Mouse (Mus musculus): ENCODE measurements around the gene Robo4. TPM values are rescaled to one million over a fixed set of nuclear protein-coding genes. Genes with fewer than 3 reads are reported as not detected.

Gene Robo4
- polyA plus RNA-seq, 1 experiment from 2014 or later: 18.9 TPM

DNA sequence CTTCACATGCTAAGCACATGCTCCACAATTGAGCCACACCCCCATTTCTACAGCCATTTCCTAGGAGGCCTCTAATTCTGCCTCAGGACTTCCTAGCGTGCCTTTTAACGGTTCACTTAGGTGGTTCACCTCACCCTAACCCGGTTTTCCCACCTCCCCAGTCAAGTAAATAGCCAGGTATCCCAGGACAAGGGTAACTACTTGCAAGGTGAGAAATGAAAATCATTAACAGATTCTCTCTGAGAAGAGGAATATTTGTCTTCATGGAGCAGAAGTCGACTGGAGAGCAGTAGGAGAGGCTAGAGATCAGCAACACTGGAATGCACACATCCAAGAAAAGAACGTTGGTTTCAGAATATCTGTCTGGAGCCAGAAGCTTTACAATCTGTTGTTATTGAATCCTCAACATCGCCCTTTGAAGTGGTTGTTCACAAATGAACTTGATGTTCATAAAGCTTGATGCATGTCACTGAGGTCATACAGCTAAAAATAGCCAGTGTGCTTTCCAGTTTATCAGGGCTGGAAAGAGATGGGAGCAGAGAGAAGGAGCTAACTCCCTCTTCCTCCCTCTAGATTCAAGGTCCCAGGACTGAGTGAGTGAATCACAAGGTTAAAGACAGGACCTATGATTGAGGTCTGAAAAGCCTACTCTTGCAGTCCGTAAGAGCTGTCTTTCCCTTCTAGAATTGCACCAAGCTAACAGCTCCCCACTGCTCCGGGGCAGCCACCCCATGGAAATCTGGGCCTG lies 8.2 kb downstream of the Robo4 start:
- TF ChIP-seq EP300 (IDR thresholded peaks at IDR 0.05): no peak
- no peak for TF ChIP-seq CTCF (IDR thresholded peaks at IDR 0.05)
- H3K27me3 ChIP-seq (replicated peaks; ENCODE audit: insufficient read depth, low read length): no peaks in the 10 kb centered on the region
- DNase-seq (ENCODE audit: low spot score) (no peak), ATAC-seq (no peak)
- WGBS: 62% methylated on average over 8 of the region's 8 CpGs
- no peak overlapping the region for H3K4me2 ChIP-seq (replicated peaks; ENCODE audit: low read depth, low read length)
- no peaks in the 10 kb centered on the region for H3K9me3 ChIP-seq (ENCODE audit: low read length)
- no peaks in the 10 kb centered on the region for H3K4me1 ChIP-seq (ENCODE audit: insufficient read depth, low read depth, low read length)
- no peaks in the 10 kb centered on the region for H3K36me3 ChIP-seq (ENCODE audit: insufficient read depth, low read length)
- no peak overlapping the region for H3K9ac ChIP-seq (replicated peaks; ENCODE audit: low read depth)
- no peak overlapping the region for H3K4me3 ChIP-seq (ENCODE audit: low read depth, low read length)
- H3K27ac ChIP-seq (ENCODE audit: low read length): no peak overlapping the region

- DNase-seq (ENCODE audit: low spot score) (no peak), ATAC-seq (no peak)
- 45% methylated on average over 3 of the region's 3 CpGs for WGBS
- Histone ChIP-seq H3K27me3 (replicated peaks; ENCODE audit: insufficient read depth, low read length) (no peaks in the 10 kb centered on the region), H3K4me3 (ENCODE audit: low read depth, low read length) (no peak overlapping the region), H3K9ac (replicated peaks; ENCODE audit: low read depth) (no peak overlapping the region), H3K4me1 (ENCODE audit: insufficient read depth, low read depth, low read length) (no peaks in the 10 kb centered on the region), H3K36me3 (ENCODE audit: insufficient read depth, low read length) (no peaks in the 10 kb centered on the region), H3K4me2 (replicated peaks; ENCODE audit: low read depth, low read length) (no peak overlapping the region), H3K9me3 (ENCODE audit: low read length) (no peaks in the 10 kb centered on the region), H3K27ac (ENCODE audit: low read length) (no peak overlapping the region)
- TF ChIP-seq CTCF (IDR thresholded peaks at IDR 0.05): no peak
- TF ChIP-seq EP300 (IDR thresholded peaks at IDR 0.05): no peak
These were observed 11.3 kb downstream of the Robo4 start for GRCm38 (mm10) chr9:37412989-37413388.

DNA sequence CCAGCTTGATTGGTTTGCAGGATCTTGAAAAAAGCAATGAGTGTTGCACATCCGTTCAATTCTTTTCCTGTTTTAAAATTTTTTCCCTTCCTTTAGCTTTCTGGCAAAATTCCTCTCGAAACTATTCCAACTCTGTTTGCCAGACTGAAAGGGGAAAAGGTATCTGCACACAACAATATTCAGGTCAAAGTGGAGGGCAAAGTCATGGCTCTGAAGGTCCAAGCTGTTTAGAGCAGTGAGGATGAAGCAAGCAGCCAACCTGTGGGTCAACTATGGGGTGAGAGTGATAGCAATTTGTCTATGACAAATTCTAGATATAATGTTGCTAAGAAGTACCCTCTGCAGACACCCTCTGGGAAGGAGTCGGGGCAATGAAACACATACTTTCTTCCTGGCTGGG lies 13.0 kb downstream of the Robo4 start:
- H3K4me1 ChIP-seq (ENCODE audit: insufficient read depth, low read depth, low read length): no peaks in the 10 kb centered on the region
- H3K9me3 ChIP-seq (ENCODE audit: low read length): no peaks in the 10 kb centered on the region
- ATAC-seq: no peak
- no peak for DNase-seq (ENCODE audit: low spot score)
- 61% methylated on average over 3 of the region's 3 CpGs for WGBS
- H3K36me3 ChIP-seq (ENCODE audit: insufficient read depth, low read length): no peaks in the 10 kb centered on the region
- no peak overlapping the region for H3K27ac ChIP-seq (ENCODE audit: low read length)
- no peak for TF ChIP-seq EP300 (IDR thresholded peaks at IDR 0.05)
- no peak for TF ChIP-seq CTCF (IDR thresholded peaks at IDR 0.05)
- H3K9ac ChIP-seq (replicated peaks; ENCODE audit: low read depth): no peak overlapping the region
- no peak overlapping the region for H3K4me3 ChIP-seq (ENCODE audit: low read depth, low read length)
- no peaks in the 10 kb centered on the region for H3K27me3 ChIP-seq (replicated peaks; ENCODE audit: insufficient read depth, low read length)
- no peak overlapping the region for H3K4me2 ChIP-seq (replicated peaks; ENCODE audit: low read depth, low read length)

- H3K9me3 ChIP-seq (ENCODE audit: low read length): no peaks in the 10 kb centered on the region
- H3K27ac ChIP-seq (ENCODE audit: low read length): no peak overlapping the region
- no peaks in the 10 kb centered on the region for H3K4me1 ChIP-seq (ENCODE audit: insufficient read depth, low read depth, low read length)
- no peak for ATAC-seq
- DNase-seq (ENCODE audit: low spot score): no peak
- H3K4me2 ChIP-seq (replicated peaks; ENCODE audit: low read depth, low read length): no peak overlapping the region
- H3K4me3 ChIP-seq (ENCODE audit: low read depth, low read length): no peak overlapping the region
- no peaks in the 10 kb centered on the region for H3K27me3 ChIP-seq (replicated peaks; ENCODE audit: insufficient read depth, low read length)
- H3K9ac ChIP-seq (replicated peaks; ENCODE audit: low read depth): no peak overlapping the region
- no peak for TF ChIP-seq CTCF (IDR thresholded peaks at IDR 0.05)
- no peak for TF ChIP-seq EP300 (IDR thresholded peaks at IDR 0.05)
- no peaks in the 10 kb centered on the region for H3K36me3 ChIP-seq (ENCODE audit: insufficient read depth, low read length)
- 72% methylated on average over 4 of the region's 4 CpGs for WGBS
These were observed 17.1 kb downstream of the Robo4 start for GRCm38 (mm10) chr9:37418791-37419190.

DNA sequence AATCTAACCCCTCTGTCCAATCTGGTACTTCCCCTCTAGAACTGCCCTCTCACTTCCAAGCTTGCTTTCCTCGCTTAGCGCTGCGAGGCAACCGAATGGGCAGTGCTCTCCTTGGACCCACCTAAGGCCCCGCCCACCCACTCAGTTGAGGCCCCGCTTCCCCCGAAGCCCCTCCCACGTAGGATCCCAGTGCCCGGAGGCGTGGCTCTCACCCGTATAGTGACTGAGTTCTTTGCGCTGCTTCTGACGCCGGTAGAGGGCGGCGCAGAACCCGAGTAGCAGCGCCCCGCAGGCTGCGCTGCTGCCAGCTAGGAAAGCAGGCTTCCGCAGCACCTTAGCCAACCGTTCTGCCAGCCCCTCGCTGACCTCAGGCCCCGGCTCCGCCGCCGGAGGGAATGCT lies 19.0 kb downstream of the Robo4 start:
- peak overlapping the region; percentile 57 for H3K4me2 ChIP-seq (replicated peaks; ENCODE audit: low read depth, low read length)
- no peaks in the 10 kb centered on the region for H3K4me1 ChIP-seq (ENCODE audit: insufficient read depth, low read depth, low read length)
- peak; percentile 97 for DNase-seq (ENCODE audit: low spot score)
- TF ChIP-seq CTCF (IDR thresholded peaks at IDR 0.05): peak; percentile 77
- no peak for TF ChIP-seq EP300 (IDR thresholded peaks at IDR 0.05)
- H3K27me3 ChIP-seq (replicated peaks; ENCODE audit: insufficient read depth, low read length): no peaks in the 10 kb centered on the region
- H3K27ac ChIP-seq (ENCODE audit: low read length): no peak overlapping the region
- no peaks in the 10 kb centered on the region for H3K36me3 ChIP-seq (ENCODE audit: insufficient read depth, low read length)
- no peak overlapping the region for H3K9ac ChIP-seq (replicated peaks; ENCODE audit: low read depth)
- ATAC-seq: peak; percentile 96
- H3K4me3 ChIP-seq (ENCODE audit: low read depth, low read length): peak overlapping the region; percentile 19; the same call in 1 of the 2 replicates
- no peaks in the 10 kb centered on the region for H3K9me3 ChIP-seq (ENCODE audit: low read length)
- 1% methylated on average over 27 of the region's 27 CpGs for WGBS

- Histone ChIP-seq H3K9me3 (ENCODE audit: low read length) (no peaks in the 10 kb centered on the region), H3K9ac (replicated peaks; ENCODE audit: low read depth) (no peak overlapping the region), H3K36me3 (ENCODE audit: insufficient read depth, low read length) (no peaks in the 10 kb centered on the region), H3K4me3 (ENCODE audit: low read depth, low read length) (peak overlapping the region; percentile 19; the same call in 1 of the 2 replicates), H3K27me3 (replicated peaks; ENCODE audit: insufficient read depth, low read length) (no peaks in the 10 kb centered on the region), H3K4me1 (ENCODE audit: insufficient read depth, low read depth, low read length) (no peaks in the 10 kb centered on the region), H3K4me2 (replicated peaks; ENCODE audit: low read depth, low read length) (peak overlapping the region; percentile 57; the same call in 1 of the 2 replicates), H3K27ac (ENCODE audit: low read length) (no peak overlapping the region)
- TF ChIP-seq CTCF (IDR thresholded peaks at IDR 0.05) (no peak), EP300 (IDR thresholded peaks at IDR 0.05) (no peak)
- WGBS: 18% methylated on average over 12 of the region's 12 CpGs
- ATAC-seq: peak; percentile 54
- DNase-seq (ENCODE audit: low spot score): peak; percentile 40
These were observed 19.5 kb downstream of the Robo4 start for GRCm38 (mm10) chr9:37421239-37421638.
